Mouse (Mus musculus) regulatory T cell (primary cell): ENCODE data around the gene Olfr556.
"Not testable (repeated sequence)": the region's sequence is repeated elsewhere in the genome, so short reads cannot be mapped to it uniquely, and the experiment has no call there.

Source experiments
- in situ Hi-C: fragments of 300-600 bp; cut with MboI, MseI; formaldehyde crosslinking; loops from one replicate; pipeline ENCODE4 v1.15.1; 2025; ENCODE audit warnings: high pct_unique_total_duplicates

Olfr556 gene

GRCm38 (mm10) chr7:102664599-102664998 is at the start of gene Olfr556:
Olfr556 (plus strand) TSS chr7:102664899.
- in situ Hi-C loops: no loop called here

- in situ Hi-C loops: no loop called here
Measured at GRCm38 (mm10) chr7:102618118-102618517, 46.6 kb upstream of the Olfr556 start, which contains the start of gene Olfr553. Olfr553 (minus strand) TSS chr7:102618218.

- in situ Hi-C loops: no loop called here
Measured at GRCm38 (mm10) chr7:102619608-102620007, 45.1 kb upstream of the Olfr556 start.

GRCm38 (mm10) chr7:102620368-102620767 is 44.3 kb upstream of the Olfr556 start:
- in situ Hi-C loops: not testable (repeated sequence)

GRCm38 (mm10) chr7:102636665-102637064 is 28.0 kb upstream of the Olfr556 start:
- in situ Hi-C loops: loop anchor here (5.0 kb wide), 1 partner anchor 129 kb away; no protein-coding TSS in a partner anchor

GRCm38 (mm10) chr7:102638132-102638531 is 26.6 kb upstream of the Olfr556 start, which contains the start of gene Olfr554:
Olfr554 (plus strand) TSS chr7:102638432.
- in situ Hi-C loops: loop anchor here (5.0 kb wide), 1 partner anchor 131 kb away; no protein-coding TSS in a partner anchor

GRCm38 (mm10) chr7:102644945-102645344 is 19.8 kb upstream of the Olfr556 start:
- in situ Hi-C loops: not testable (repeated sequence)

GRCm38 (mm10) chr7:102658523-102658922 is 6.2 kb upstream of the Olfr556 start, which contains the start of gene Olfr555:
Olfr555 (plus strand) TSS chr7:102658823.
- in situ Hi-C loops: no loop called here

GRCm38 (mm10) chr7:102665378-102665777 is 679 bp downstream of the Olfr556 start:
- in situ Hi-C loops: no loop called here

- in situ Hi-C loops: no loop called here
Measured at GRCm38 (mm10) chr7:102676225-102676624, 11.5 kb downstream of the Olfr556 start.

GRCm38 (mm10) chr7:102681916-102682315 is 17.2 kb downstream of the Olfr556 start:
- in situ Hi-C loops: no loop called here

GRCm38 (mm10) chr7:102686944-102687501 is 22.3 kb downstream of the Olfr556 start, which contains the start of gene Trim68:
Trim68 (minus strand) TSS chr7:102687327.
- in situ Hi-C loops: no loop called here

- in situ Hi-C loops: loop anchor here (5.0 kb wide), 1 partner anchor 227 kb away; the partner anchor contains the start of gene Olfr572
Measured at GRCm38 (mm10) chr7:102695358-102696125, 30.8 kb downstream of the Olfr556 start, which contains the start of gene Olfr557. Olfr557 (plus strand) TSS chr7:102695910.

- in situ Hi-C loops: loop anchor here (5.0 kb wide), 1 partner anchor 224 kb away; the partner anchor contains the start of gene Olfr572
Measured at GRCm38 (mm10) chr7:102698461-102698860, 33.8 kb downstream of the Olfr556 start.

- in situ Hi-C loops: no loop called here
Measured at GRCm38 (mm10) chr7:102701915-102702314, 37.2 kb downstream of the Olfr556 start, which contains the start of gene Olfr558. Olfr558 (plus strand) TSS chr7:102702215.

GRCm38 (mm10) chr7:102718970-102719369 is 54.3 kb downstream of the Olfr556 start, which contains the start of gene Olfr33:
Olfr33 (minus strand) TSS chr7:102719070.
- in situ Hi-C loops: no loop called here
